Mouse (Mus musculus) embryonic fibroblast, embryonic 13.5 days (primary cell): Measurements from ENCODE around the gene Cmtm8. TPM values are rescaled to one million over a fixed set of nuclear protein-coding genes. Genes with fewer than 3 reads are reported as not detected.
A peak's percentile ranks its signal among the peaks of the same experiment; 100 is the strongest.

Source experiments
- H3K27ac ChIP-seq: 2 replicates; pipeline ENCODE4 v1.5.1; 2012; ENCODE audit warnings: low read length, control low read depth, inconsistent platforms; ENCODE audit not compliant: insufficient read depth
- H3K4me1 ChIP-seq: 2 replicates; pipeline ENCODE4 v1.6.1; 2011; ENCODE audit warnings: low read length; ENCODE audit not compliant: control insufficient read depth, insufficient read depth
- H3K4me3 ChIP-seq: 2 replicates; pipeline ENCODE4 v1.5.1; 2011; ENCODE audit warnings: mild to moderate bottlenecking, control low read depth, low read length; ENCODE audit not compliant: insufficient read depth
- CTCF ChIP-seq: IDR thresholded peaks from 2 replicates; pipeline ENCODE4 v1.5.1; 2011; ENCODE audit warnings: mild to moderate bottlenecking, control low read depth, low read length, moderate library complexity, borderline replicate concordance; ENCODE audit not compliant: insufficient read depth
- POLR2A ChIP-seq: IDR thresholded peaks from 2 replicates; pipeline ENCODE4 v1.6.1; 2011; ENCODE audit warnings: low read depth, mild to moderate bottlenecking, control low read depth, low read length, moderate library complexity
- polyA plus RNA-seq: library from polyadenylated mRNA; stranded (reverse); fragments of >200 nt; gene quantifications from 2 replicates; pipeline ENCODE4 v1.2.4, GENCODE M21; 2011; ENCODE audit warnings: low read depth; ENCODE audit not compliant: missing spikeins, insufficient read length

Gene Cmtm8
- polyA plus RNA-seq, 1 experiment: 1.8 TPM

DNA sequence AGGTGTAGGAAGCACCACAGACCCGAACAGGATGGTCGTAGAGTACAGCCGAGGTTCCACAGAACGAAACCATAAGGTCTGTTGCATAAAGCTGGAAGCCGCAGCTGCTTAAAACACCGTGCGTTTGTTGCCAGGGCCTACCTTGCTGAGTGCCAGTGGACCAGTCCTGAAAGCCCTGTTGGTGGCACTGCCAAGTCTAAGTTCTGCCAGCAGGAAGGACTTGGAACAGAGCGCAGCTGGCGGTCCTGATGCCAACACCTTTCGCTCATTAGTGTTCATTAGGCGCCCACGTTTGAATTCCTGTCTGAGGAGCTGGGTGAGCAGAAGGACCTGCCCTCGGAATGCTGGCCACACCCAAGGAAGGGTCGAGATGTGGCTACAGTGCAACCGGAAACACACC lies 9.4 kb upstream of the Cmtm8 start:
- no peaks in the 10 kb centered on the region for H3K4me1 ChIP-seq
- no peak overlapping the region for H3K4me3 ChIP-seq

DNA sequence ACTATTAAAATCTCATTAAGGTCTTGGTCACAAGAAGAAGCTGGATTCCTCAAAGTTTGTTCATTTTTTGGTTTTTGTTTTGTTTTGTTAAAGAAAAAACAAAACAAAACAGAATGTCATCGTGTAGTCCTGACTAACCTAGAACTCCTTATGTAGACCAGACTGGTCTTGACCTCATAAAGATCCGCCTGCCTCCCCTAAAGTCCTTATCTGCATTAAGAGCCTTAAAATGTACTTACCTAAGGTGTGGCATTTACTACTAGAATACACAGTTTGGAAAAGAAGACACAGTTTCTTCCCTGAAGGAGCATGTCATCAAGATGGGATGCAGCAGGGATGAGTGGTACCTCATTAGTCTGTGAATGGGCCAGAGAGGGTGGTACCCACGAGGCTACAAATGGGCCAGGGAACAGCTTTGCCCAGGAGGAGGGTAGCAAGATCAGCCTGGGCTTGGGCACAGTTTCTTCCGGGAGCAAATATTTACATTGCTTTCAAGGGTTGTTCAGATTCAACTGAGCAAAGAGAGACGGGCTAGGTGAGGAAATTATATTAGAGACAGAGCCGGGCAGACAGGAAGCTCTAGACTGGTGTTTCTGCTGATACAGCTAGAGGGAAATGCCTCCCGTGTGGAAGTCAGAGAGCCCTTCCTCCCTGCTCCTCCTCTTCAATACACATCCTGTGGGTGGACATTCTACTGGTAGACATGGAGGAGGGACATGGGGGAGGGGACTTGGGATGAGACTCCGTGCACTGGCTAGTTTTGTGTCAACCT lies 7.6 kb upstream of the Cmtm8 start:
- Histone ChIP-seq H3K4me1 (no peaks in the 10 kb centered on the region), H3K4me3 (no peak overlapping the region), H3K27ac (no peak overlapping the region)
- TF ChIP-seq CTCF (no peak), POLR2A (no peak)

More for the DNA sequence above, 9.4 kb upstream of the Cmtm8 start:
- no peak overlapping the region for H3K27ac ChIP-seq
- TF ChIP-seq POLR2A (no peak), CTCF (no peak)

- TF ChIP-seq CTCF: no peak
- TF ChIP-seq POLR2A: no peak
Observed at GRCm38 (mm10) chr9:114843634-114844016, 331 bp downstream of the Cmtm8 start.

DNA sequence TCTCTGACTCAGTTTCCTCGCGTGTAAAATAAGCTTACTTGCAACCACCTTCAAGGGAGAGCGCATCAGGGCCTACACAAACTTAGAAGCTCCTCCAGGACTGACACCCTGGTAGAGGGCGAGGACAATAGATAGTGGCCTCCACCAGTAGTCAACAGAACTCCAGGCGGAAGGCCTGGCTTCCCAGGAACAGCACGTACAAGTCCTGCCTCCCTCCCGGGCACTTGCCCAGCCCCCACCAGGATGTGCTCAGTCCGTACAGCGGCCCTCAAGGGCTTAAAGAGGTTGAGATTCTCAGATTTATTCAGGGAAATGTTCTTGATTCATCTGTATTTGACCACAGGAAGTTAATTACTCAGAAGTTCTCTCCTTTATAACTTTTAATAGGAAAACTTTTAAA lies 1.1 kb downstream of the Cmtm8 start:
- H3K4me1 ChIP-seq: no peaks in the 10 kb centered on the region
- H3K27ac ChIP-seq: no peak overlapping the region
- TF ChIP-seq CTCF: no peak
- TF ChIP-seq POLR2A: no peak
- H3K4me3 ChIP-seq: no peak overlapping the region

More at GRCm38 (mm10) chr9:114843634-114844016, 331 bp downstream of the Cmtm8 start:
- Histone ChIP-seq H3K4me3 (peak overlapping the region; percentile 57), H3K27ac (no peak overlapping the region), H3K4me1 (no peaks in the 10 kb centered on the region)

DNA sequence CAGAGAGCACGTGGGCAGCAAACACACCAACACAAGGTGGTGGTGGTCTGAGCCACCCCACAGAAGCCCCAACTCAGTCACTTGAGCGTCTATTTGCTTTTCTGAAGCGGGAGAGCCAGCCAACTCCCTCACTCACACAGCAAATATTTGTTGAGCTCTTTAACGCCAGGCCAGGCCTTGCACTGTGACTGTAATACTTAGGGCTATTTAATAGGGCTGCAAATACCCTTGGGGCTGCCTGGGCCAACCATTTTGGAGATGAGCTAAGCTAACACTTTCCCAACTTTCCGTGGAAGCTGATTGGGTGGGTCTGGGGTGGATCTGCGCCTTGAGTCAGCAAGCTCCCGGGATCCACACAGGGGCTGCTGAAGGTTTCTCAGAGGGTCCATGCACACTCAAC lies 1.7 kb downstream of the Cmtm8 start:
- no peak overlapping the region for H3K27ac ChIP-seq
- TF ChIP-seq CTCF: no peak
- no peak for TF ChIP-seq POLR2A
- no peak overlapping the region for H3K4me3 ChIP-seq
- H3K4me1 ChIP-seq: no peaks in the 10 kb centered on the region

GRCm38 (mm10) chr9:114838870-114839269 lies 5.1 kb downstream of the Cmtm8 start:
- Histone ChIP-seq H3K27ac (no peak overlapping the region), H3K4me3 (no peak overlapping the region), H3K4me1 (no peaks in the 10 kb centered on the region)
- TF ChIP-seq POLR2A (no peak), CTCF (no peak)

GRCm38 (mm10) chr9:114831527-114831926 lies 12.4 kb downstream of the Cmtm8 start:
- TF ChIP-seq POLR2A (no peak), CTCF (no peak)
- no peak overlapping the region for H3K27ac ChIP-seq
- no peak overlapping the region for H3K4me3 ChIP-seq
- no peaks in the 10 kb centered on the region for H3K4me1 ChIP-seq

- H3K27ac ChIP-seq: no peak overlapping the region
- no peak for TF ChIP-seq POLR2A
- no peak for TF ChIP-seq CTCF
- no peaks in the 10 kb centered on the region for H3K4me1 ChIP-seq
- no peak overlapping the region for H3K4me3 ChIP-seq
Observed at GRCm38 (mm10) chr9:114830351-114830750, 13.6 kb downstream of the Cmtm8 start.

DNA sequence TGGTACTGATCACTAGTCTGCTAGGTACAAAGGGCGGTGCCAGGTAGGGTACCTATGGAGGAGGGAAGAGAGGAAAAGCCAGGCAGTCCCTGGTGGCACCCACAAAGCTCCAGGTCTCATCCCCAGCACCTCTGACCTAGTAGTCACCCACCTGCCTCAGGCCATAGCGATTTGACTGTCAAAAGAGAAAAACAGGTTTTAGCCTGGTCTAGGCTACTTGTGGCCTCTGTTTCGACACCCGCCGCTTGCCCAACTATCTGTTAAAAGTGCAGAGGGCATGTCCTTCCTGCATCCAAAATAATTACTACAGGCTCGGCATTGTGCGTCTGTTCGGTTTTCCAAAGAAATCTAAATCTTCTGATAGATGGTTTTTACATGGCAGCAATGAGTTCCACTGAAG lies 14.3 kb downstream of the Cmtm8 start:
- H3K4me3 ChIP-seq: no peak overlapping the region
- TF ChIP-seq CTCF: no peak
- no peak for TF ChIP-seq POLR2A
- no peaks in the 10 kb centered on the region for H3K4me1 ChIP-seq
- no peak overlapping the region for H3K27ac ChIP-seq

DNA sequence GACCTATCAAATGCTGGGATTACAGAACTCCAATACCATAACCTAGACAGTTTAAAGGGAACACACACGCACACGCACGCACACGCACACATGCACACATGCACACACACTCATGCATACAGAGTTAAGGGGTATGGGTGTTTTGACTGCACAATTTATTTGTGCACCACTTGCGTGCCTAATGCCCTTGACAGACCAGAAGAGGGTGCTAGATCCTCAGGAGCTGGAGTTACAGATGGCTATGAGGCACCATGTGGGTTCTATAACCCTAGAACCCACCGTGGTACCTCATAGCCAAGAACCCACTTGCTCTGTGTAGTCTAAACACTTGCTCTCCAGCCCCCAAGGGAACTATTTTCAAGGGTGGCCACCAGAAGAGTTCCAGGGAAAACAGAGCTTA lies 15.6 kb downstream of the Cmtm8 start:
- H3K27ac ChIP-seq: no peak overlapping the region
- no peak overlapping the region for H3K4me3 ChIP-seq
- H3K4me1 ChIP-seq: no peaks in the 10 kb centered on the region
- TF ChIP-seq CTCF (no peak), POLR2A (no peak)

- TF ChIP-seq POLR2A (no peak), CTCF (no peak)
Observed at GRCm38 (mm10) chr9:114827242-114827852, 16.6 kb downstream of the Cmtm8 start.

More at GRCm38 (mm10) chr9:114827242-114827852, 16.6 kb downstream of the Cmtm8 start:
- no peak overlapping the region for H3K27ac ChIP-seq
- no peaks in the 10 kb centered on the region for H3K4me1 ChIP-seq
- no peak overlapping the region for H3K4me3 ChIP-seq
